Mouse (Mus musculus): ENCODE results near the gene Mxra7.
"Not testable (repeated sequence)": the region's sequence is repeated elsewhere in the genome, so short reads cannot be mapped to it uniquely, and the experiment has no call there.

The Mxra7 gene

GRCm38 (mm10) chr11:116827534-116828165, at the start of gene Mxra7:
TSS of gene Mxra7 (minus strand) at chr11:116828046.
- peak; percentile 90 for DNase-seq

- no peak for DNase-seq
Observed at GRCm38 (mm10) chr11:116873987-116874386, 46.1 kb upstream of the Mxra7 start.

GRCm38 (mm10) chr11:116871538-116871937, 43.7 kb upstream of the Mxra7 start:
- no peak for DNase-seq

- DNase-seq: no peak
Observed at GRCm38 (mm10) chr11:116869641-116870040, 41.8 kb upstream of the Mxra7 start.

GRCm38 (mm10) chr11:116869223-116869622, 41.4 kb upstream of the Mxra7 start:
- peak in 1 of 2 experiments; percentile 26 for DNase-seq

- peak in 1 of 2 experiments; percentile 33 for DNase-seq
Observed at GRCm38 (mm10) chr11:116868129-116868528, 40.3 kb upstream of the Mxra7 start.

GRCm38 (mm10) chr11:116865945-116866585, 38.2 kb upstream of the Mxra7 start:
- DNase-seq: no peak

- DNase-seq: no peak
Observed at GRCm38 (mm10) chr11:116864444-116864843, 36.6 kb upstream of the Mxra7 start.

- no peak for DNase-seq
Observed at GRCm38 (mm10) chr11:116857183-116857850, 29.5 kb upstream of the Mxra7 start.

GRCm38 (mm10) chr11:116854279-116854678, 26.4 kb upstream of the Mxra7 start:
- DNase-seq: no peak

GRCm38 (mm10) chr11:116853512-116853928, 25.7 kb upstream of the Mxra7 start:
- DNase-seq: peak; percentile 97

GRCm38 (mm10) chr11:116852891-116853511, 25.2 kb upstream of the Mxra7 start, which contains the start of gene Srsf2:
TSS of gene Srsf2 (minus strand) at chr11:116853094.
- peak; percentile 98 for DNase-seq

- peak; percentile 88 to 93 for DNase-seq
Observed at GRCm38 (mm10) chr11:116852291-116852890, 24.5 kb upstream of the Mxra7 start, which contains the start of gene Mfsd11. TSS of gene Mfsd11 (plus strand) at chr11:116852440.

- DNase-seq: no peak
Observed at GRCm38 (mm10) chr11:116851576-116852290, 23.9 kb upstream of the Mxra7 start.

- DNase-seq: no peak
Observed at GRCm38 (mm10) chr11:116850833-116851477, 23.1 kb upstream of the Mxra7 start.

GRCm38 (mm10) chr11:116850085-116850484, 22.2 kb upstream of the Mxra7 start:
- no peak for DNase-seq

- DNase-seq: no peak
Observed at GRCm38 (mm10) chr11:116849587-116849986, 21.7 kb upstream of the Mxra7 start.

- not testable (repeated sequence) for DNase-seq
Observed at GRCm38 (mm10) chr11:116848877-116849178, 21.0 kb upstream of the Mxra7 start.

- no peak for DNase-seq
Observed at GRCm38 (mm10) chr11:116848086-116848876, 20.4 kb upstream of the Mxra7 start.

- DNase-seq: no peak
Observed at GRCm38 (mm10) chr11:116847187-116848085, 19.6 kb upstream of the Mxra7 start.

All from lung, postnatal 4 days (tissue).